Mouse (Mus musculus): ENCODE results near the gene Daglb. TPM values are rescaled to one million over a fixed set of nuclear protein-coding genes. Genes with fewer than 3 reads are reported as not detected.

Daglb gene
- polyA plus RNA-seq, 1 experiment from 2014 or later: 17.7 TPM

DNA sequence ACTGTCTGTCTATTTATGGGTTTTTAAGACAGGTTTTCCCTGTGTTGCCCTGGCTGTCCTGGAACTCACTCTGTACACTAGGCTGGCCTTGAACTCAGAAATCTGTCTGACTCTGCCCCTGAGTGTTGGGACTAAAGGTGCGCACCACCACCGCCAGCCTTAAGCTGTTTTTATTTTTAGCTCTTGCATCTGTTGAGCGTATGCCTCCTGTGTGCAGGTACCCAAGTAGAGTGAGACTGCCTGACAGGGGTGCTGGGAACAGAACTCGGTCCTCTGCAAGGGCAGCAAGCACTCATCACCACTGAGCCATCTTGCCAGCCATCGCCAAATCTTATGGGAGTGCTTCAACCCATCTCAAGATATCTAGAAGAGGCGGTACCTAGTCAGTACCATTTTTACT, 11.6 kb downstream of the Daglb start:
- H3K4me3 ChIP-seq (replicated peaks; ENCODE audit: low read length): no peak overlapping the region
- no peak overlapping the region for H3K27ac ChIP-seq (ENCODE audit: low read length)
- 99% methylated on average over 6 of the region's 6 CpGs for WGBS
- H3K36me3 ChIP-seq (ENCODE audit: control insufficient read depth, insufficient read depth): peaks cover 25% of the 10 kb centered on the region
- H3K4me2 ChIP-seq (ENCODE audit: low read length): no peak overlapping the region
- no peaks in the 10 kb centered on the region for H3K4me1 ChIP-seq (replicated peaks; ENCODE audit: control insufficient read depth, insufficient read depth, low read length)
- no peaks in the 10 kb centered on the region for H3K9me3 ChIP-seq (ENCODE audit: control insufficient read depth, low read length)
- H3K27me3 ChIP-seq (replicated peaks; ENCODE audit: control insufficient read depth, insufficient read depth, low read length): no peaks in the 10 kb centered on the region
- ATAC-seq: no peak
- no peak overlapping the region for H3K9ac ChIP-seq (replicated peaks; ENCODE audit: low read depth, low read length)

DNA sequence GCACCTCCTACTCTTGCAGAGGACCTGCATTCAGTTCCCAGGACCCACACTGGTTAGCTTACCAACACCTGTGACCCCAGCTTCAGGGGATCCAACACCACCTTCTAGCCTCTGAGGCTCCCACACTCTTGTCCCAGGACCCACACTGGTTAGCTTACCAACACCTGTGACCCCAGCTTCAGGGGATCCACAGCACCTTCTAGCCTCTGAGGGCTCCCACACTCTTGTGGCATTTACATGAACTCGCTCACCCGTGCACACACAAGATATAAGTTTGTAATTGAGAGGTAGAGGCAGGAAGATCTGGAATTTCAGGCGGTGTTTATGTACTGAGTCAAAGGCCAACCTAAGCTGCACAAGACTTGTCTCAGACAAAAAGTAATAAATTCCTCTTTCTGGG, 13.5 kb downstream of the Daglb start:
- Histone ChIP-seq H3K27me3 (replicated peaks; ENCODE audit: control insufficient read depth, insufficient read depth, low read length) (no peaks in the 10 kb centered on the region), H3K9me3 (ENCODE audit: control insufficient read depth, low read length) (no peaks in the 10 kb centered on the region), H3K4me3 (replicated peaks; ENCODE audit: low read length) (no peak overlapping the region), H3K4me2 (ENCODE audit: low read length) (no peak overlapping the region), H3K27ac (ENCODE audit: low read length) (no peak overlapping the region), H3K9ac (replicated peaks; ENCODE audit: low read depth, low read length) (no peak overlapping the region), H3K36me3 (ENCODE audit: control insufficient read depth, insufficient read depth) (peaks cover 25% of the 10 kb centered on the region), H3K4me1 (replicated peaks; ENCODE audit: control insufficient read depth, insufficient read depth, low read length) (no peaks in the 10 kb centered on the region)
- no peak for ATAC-seq
- WGBS: 93% methylated on average over 3 of the region's 3 CpGs

- WGBS: 88% methylated on average over 5 of the region's 5 CpGs
- Histone ChIP-seq H3K9ac (replicated peaks; ENCODE audit: low read depth, low read length) (no peak overlapping the region), H3K4me2 (ENCODE audit: low read length) (no peak overlapping the region), H3K4me3 (replicated peaks; ENCODE audit: low read length) (no peak overlapping the region), H3K9me3 (ENCODE audit: control insufficient read depth, low read length) (no peaks in the 10 kb centered on the region), H3K27me3 (replicated peaks; ENCODE audit: control insufficient read depth, insufficient read depth, low read length) (no peaks in the 10 kb centered on the region), H3K27ac (ENCODE audit: low read length) (no peak overlapping the region), H3K36me3 (ENCODE audit: control insufficient read depth, insufficient read depth) (peaks cover 11% of the 10 kb centered on the region), H3K4me1 (replicated peaks; ENCODE audit: control insufficient read depth, insufficient read depth, low read length) (no peaks in the 10 kb centered on the region)
- ATAC-seq: no peak
These were observed 20.6 kb downstream of the Daglb start for GRCm38 (mm10) chr5:143484955-143485354.

GRCm38 (mm10) chr5:143487193-143487592, 22.8 kb downstream of the Daglb start:
- Histone ChIP-seq H3K4me1 (replicated peaks; ENCODE audit: control insufficient read depth, insufficient read depth, low read length) (no peaks in the 10 kb centered on the region), H3K27me3 (replicated peaks; ENCODE audit: control insufficient read depth, insufficient read depth, low read length) (no peaks in the 10 kb centered on the region), H3K27ac (ENCODE audit: low read length) (no peak overlapping the region), H3K4me3 (replicated peaks; ENCODE audit: low read length) (no peak overlapping the region), H3K9me3 (ENCODE audit: control insufficient read depth, low read length) (no peaks in the 10 kb centered on the region), H3K36me3 (ENCODE audit: control insufficient read depth, insufficient read depth) (peaks cover 9% of the 10 kb centered on the region), H3K9ac (replicated peaks; ENCODE audit: low read depth, low read length) (no peak overlapping the region), H3K4me2 (ENCODE audit: low read length) (no peak overlapping the region)
- 94% methylated on average over 10 of the region's 10 CpGs for WGBS
- ATAC-seq: no peak

DNA sequence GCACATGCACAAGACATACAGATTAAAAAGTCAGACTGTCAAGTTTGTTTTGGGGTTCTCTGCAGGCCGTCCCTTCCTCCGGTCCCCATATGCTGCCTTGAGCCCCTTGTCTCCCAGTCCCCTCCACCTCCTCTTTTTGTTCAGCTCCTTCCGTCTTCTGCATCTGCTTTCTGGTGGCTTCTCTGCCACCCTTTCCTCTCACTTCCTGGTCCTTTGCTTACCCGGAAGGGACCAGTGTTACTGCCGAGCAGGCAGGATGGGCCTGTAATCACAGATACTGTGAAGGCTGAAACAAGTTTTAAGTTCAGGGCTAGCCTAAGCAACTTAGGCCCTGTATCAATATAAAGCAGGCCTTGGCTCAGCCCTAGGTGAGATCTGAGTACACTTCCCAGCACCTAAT, 23.6 kb downstream of the Daglb start:
- Histone ChIP-seq H3K27me3 (replicated peaks; ENCODE audit: control insufficient read depth, insufficient read depth, low read length) (no peaks in the 10 kb centered on the region), H3K4me1 (replicated peaks; ENCODE audit: control insufficient read depth, insufficient read depth, low read length) (no peaks in the 10 kb centered on the region), H3K4me2 (ENCODE audit: low read length) (no peak overlapping the region), H3K36me3 (ENCODE audit: control insufficient read depth, insufficient read depth) (peaks cover 9% of the 10 kb centered on the region), H3K27ac (ENCODE audit: low read length) (no peak overlapping the region), H3K4me3 (replicated peaks; ENCODE audit: low read length) (no peak overlapping the region), H3K9ac (replicated peaks; ENCODE audit: low read depth, low read length) (no peak overlapping the region), H3K9me3 (ENCODE audit: control insufficient read depth, low read length) (no peaks in the 10 kb centered on the region)
- 87% methylated on average over 5 of the region's 5 CpGs for whole genome bisulfite sequencing
- ATAC-seq: no peak

GRCm38 (mm10) chr5:143489749-143490342, 25.5 kb downstream of the Daglb start:
- no peak overlapping the region for H3K4me3 ChIP-seq (replicated peaks; ENCODE audit: low read length)
- peaks cover 11% of the 10 kb centered on the region for H3K36me3 ChIP-seq (ENCODE audit: control insufficient read depth, insufficient read depth)
- H3K4me1 ChIP-seq (replicated peaks; ENCODE audit: control insufficient read depth, insufficient read depth, low read length): no peaks in the 10 kb centered on the region
- WGBS: 90% methylated on average over 14 of the region's 14 CpGs
- ATAC-seq: no peak
- H3K9ac ChIP-seq (replicated peaks; ENCODE audit: low read depth, low read length): no peak overlapping the region
- no peaks in the 10 kb centered on the region for H3K9me3 ChIP-seq (ENCODE audit: control insufficient read depth, low read length)
- no peak overlapping the region for H3K27ac ChIP-seq (ENCODE audit: low read length)
- H3K27me3 ChIP-seq (replicated peaks; ENCODE audit: control insufficient read depth, insufficient read depth, low read length): no peaks in the 10 kb centered on the region
- H3K4me2 ChIP-seq (ENCODE audit: low read length): no peak overlapping the region

GRCm38 (mm10) chr5:143491736-143492135, 27.4 kb downstream of the Daglb start:
- H3K27ac ChIP-seq (ENCODE audit: low read length): no peak overlapping the region
- no peaks in the 10 kb centered on the region for H3K9me3 ChIP-seq (ENCODE audit: control insufficient read depth, low read length)
- no peak overlapping the region for H3K9ac ChIP-seq (replicated peaks; ENCODE audit: low read depth, low read length)
- ATAC-seq: no peak
- H3K27me3 ChIP-seq (replicated peaks; ENCODE audit: control insufficient read depth, insufficient read depth, low read length): no peaks in the 10 kb centered on the region
- peaks cover 11% of the 10 kb centered on the region for H3K36me3 ChIP-seq (ENCODE audit: control insufficient read depth, insufficient read depth)
- WGBS: 91% methylated on average over 4 of the region's 4 CpGs
- no peaks in the 10 kb centered on the region for H3K4me1 ChIP-seq (replicated peaks; ENCODE audit: control insufficient read depth, insufficient read depth, low read length)
- H3K4me3 ChIP-seq (replicated peaks; ENCODE audit: low read length): no peak overlapping the region
- no peak overlapping the region for H3K4me2 ChIP-seq (ENCODE audit: low read length)

GRCm38 (mm10) chr5:143493163-143493562, 28.8 kb downstream of the Daglb start:
- Histone ChIP-seq H3K9me3 (ENCODE audit: control insufficient read depth, low read length) (no peaks in the 10 kb centered on the region), H3K4me2 (ENCODE audit: low read length) (no peak overlapping the region), H3K9ac (replicated peaks; ENCODE audit: low read depth, low read length) (no peak overlapping the region), H3K4me3 (replicated peaks; ENCODE audit: low read length) (no peak overlapping the region), H3K4me1 (replicated peaks; ENCODE audit: control insufficient read depth, insufficient read depth, low read length) (no peaks in the 10 kb centered on the region), H3K27ac (ENCODE audit: low read length) (no peak overlapping the region), H3K27me3 (replicated peaks; ENCODE audit: control insufficient read depth, insufficient read depth, low read length) (no peaks in the 10 kb centered on the region), H3K36me3 (ENCODE audit: control insufficient read depth, insufficient read depth) (peaks cover 3% of the 10 kb centered on the region; the same call in 1 of the 2 replicates)
- no peak for ATAC-seq
- 94% methylated on average over 10 of the region's 10 CpGs for WGBS

DNA sequence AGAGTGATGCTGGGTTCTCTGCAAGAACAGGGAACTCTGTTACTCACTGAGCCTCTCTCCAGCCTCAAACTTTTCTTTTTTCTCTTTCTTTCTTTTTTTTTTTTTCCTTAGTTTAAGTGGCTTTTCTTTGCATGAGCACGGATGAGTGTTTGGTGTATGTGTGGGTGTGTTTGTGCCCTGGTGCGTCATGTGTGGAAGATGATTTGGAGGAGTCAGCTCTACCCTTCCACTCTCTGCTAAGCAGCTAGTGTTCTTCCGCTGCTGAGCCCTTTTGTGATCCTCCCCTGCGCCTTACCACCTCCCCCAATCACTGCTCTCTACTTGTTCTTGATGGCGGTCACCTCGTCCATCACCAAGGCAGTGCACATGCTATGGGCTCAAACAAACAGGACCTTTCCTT, 31.3 kb downstream of the Daglb start:
- H3K36me3 ChIP-seq (ENCODE audit: control insufficient read depth, insufficient read depth): peaks cover 3% of the 10 kb centered on the region; the same call in 1 of the 2 replicates
- H3K27me3 ChIP-seq (replicated peaks; ENCODE audit: control insufficient read depth, insufficient read depth, low read length): no peaks in the 10 kb centered on the region
- ATAC-seq: no peak
- no peak overlapping the region for H3K4me2 ChIP-seq (ENCODE audit: low read length)
- H3K27ac ChIP-seq (ENCODE audit: low read length): no peak overlapping the region
- no peaks in the 10 kb centered on the region for H3K9me3 ChIP-seq (ENCODE audit: control insufficient read depth, low read length)
- WGBS: 95% methylated on average over 6 of the region's 6 CpGs
- H3K9ac ChIP-seq (replicated peaks; ENCODE audit: low read depth, low read length): no peak overlapping the region
- no peak overlapping the region for H3K4me3 ChIP-seq (replicated peaks; ENCODE audit: low read length)
- no peaks in the 10 kb centered on the region for H3K4me1 ChIP-seq (replicated peaks; ENCODE audit: control insufficient read depth, insufficient read depth, low read length)

DNA sequence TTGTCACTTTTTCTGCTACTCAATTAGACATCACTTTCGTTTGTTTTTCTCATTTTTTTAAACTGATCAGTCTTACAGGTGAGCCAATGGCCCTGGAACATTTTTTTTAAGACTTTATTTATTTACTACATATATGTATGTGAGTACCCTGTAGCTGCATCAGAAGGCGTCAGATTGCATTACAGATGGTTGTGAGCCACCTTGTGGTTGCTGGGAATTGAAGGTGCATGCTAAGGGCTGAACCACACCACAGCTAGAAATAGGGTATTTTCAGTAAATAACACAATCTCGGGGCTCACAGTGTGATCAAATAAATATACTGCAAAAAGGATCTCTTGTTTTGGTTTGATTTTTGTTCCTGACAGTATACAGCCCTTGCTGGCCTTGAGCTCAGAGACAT, 33.1 kb downstream of the Daglb start:
- H3K9me3 ChIP-seq (ENCODE audit: control insufficient read depth, low read length): no peaks in the 10 kb centered on the region
- H3K4me2 ChIP-seq (ENCODE audit: low read length): no peak overlapping the region
- no peak for ATAC-seq
- H3K36me3 ChIP-seq (ENCODE audit: control insufficient read depth, insufficient read depth): peaks cover 10% of the 10 kb centered on the region
- no peaks in the 10 kb centered on the region for H3K27me3 ChIP-seq (replicated peaks; ENCODE audit: control insufficient read depth, insufficient read depth, low read length)
- WGBS: 85% methylated on average over 3 of the region's 3 CpGs
- no peak overlapping the region for H3K27ac ChIP-seq (ENCODE audit: low read length)
- H3K4me1 ChIP-seq (replicated peaks; ENCODE audit: control insufficient read depth, insufficient read depth, low read length): no peaks in the 10 kb centered on the region
- no peak overlapping the region for H3K9ac ChIP-seq (replicated peaks; ENCODE audit: low read depth, low read length)
- no peak overlapping the region for H3K4me3 ChIP-seq (replicated peaks; ENCODE audit: low read length)
